Mouse (Mus musculus): ENCODE measurements around the gene BC048679. TPM values are rescaled to one million over a fixed set of nuclear protein-coding genes. Genes with fewer than 3 reads are reported as not detected.
"Not testable (repeated sequence)": the region's sequence is repeated elsewhere in the genome, so short reads cannot be mapped to it uniquely, and the experiment has no call there.

The BC048679 gene
- polyA plus RNA-seq, 1 experiment from 2014 or later = not detected

DNA sequence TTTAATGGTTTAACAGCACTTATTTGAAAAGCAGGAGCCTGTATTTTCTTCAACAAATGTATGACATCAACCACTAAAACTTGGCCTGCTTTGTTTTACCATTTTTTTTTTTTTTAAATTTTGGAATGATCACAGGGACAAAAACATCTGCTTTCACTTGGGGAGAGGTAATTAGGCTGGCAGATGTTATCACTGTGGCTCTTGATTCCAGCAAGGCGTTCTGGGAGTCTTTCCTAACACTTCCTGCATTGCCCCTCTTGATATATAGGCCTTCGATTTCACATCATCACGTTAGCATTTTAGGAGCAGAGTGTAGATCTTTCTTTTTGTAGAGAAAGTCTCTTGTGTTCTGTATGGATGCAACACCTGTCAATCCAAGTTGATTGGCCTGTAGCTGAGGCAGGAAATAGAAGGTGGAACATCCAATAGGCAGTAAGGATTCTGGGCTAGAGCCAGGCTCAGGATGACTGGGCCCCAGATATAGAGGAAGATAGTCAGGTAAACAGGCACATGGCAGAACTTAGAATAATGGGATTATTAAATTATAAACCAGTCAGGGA is 18.5 kb downstream of the BC048679 start:
- Histone ChIP-seq H3K4me2 (replicated peaks; ENCODE audit: low read depth, low read length) (no peak overlapping the region), H3K9ac (replicated peaks; ENCODE audit: low read length) (no peak overlapping the region), H3K9me3 (ENCODE audit: low read length) (no peaks in the 10 kb centered on the region), H3K4me1 (ENCODE audit: insufficient read depth, low read length) (no peaks in the 10 kb centered on the region), H3K27ac (ENCODE audit: low read length) (no peak overlapping the region), H3K27me3 (ENCODE audit: insufficient read depth, low read length) (peaks cover 21% of the 10 kb centered on the region), H3K36me3 (ENCODE audit: insufficient read depth, low read length) (no peaks in the 10 kb centered on the region), H3K4me3 (ENCODE audit: low read length) (no peak overlapping the region)
- whole genome bisulfite sequencing = 59% methylated on average over 3 of the region's 3 CpGs
- ATAC-seq (ENCODE audit: low FRiP score, low TSS enrichment) = no peak

DNA sequence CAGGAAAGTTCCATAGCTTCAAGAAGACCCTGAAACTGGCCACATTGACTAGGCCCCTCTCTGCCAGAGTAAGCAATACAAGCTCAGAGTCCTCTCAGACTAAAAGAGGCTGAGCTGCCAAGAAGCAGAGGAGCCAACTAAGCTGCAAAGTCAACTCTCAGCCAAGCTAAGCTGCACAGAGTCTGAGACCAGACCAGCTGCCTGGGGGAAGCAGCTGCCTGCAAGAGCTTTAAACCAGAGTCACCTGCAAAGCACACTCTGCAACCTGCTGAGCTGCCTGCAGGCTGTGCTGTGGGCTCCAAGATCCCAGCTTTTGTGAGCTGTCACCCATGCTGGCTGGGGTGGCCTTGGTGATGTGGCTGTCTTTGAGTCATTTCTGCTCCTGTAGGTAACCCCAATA is 19.8 kb downstream of the BC048679 start:
- not testable (repeated sequence) for H3K27ac ChIP-seq (ENCODE audit: low read length); ATAC-seq (ENCODE audit: low FRiP score, low TSS enrichment); H3K4me2 ChIP-seq (replicated peaks; ENCODE audit: low read depth, low read length); H3K36me3 ChIP-seq (ENCODE audit: insufficient read depth, low read length); H3K9ac ChIP-seq (replicated peaks; ENCODE audit: low read length); H3K4me1 ChIP-seq (ENCODE audit: insufficient read depth, low read length); H3K9me3 ChIP-seq (ENCODE audit: low read length); H3K4me3 ChIP-seq (ENCODE audit: low read length)
- peaks cover 23% of the 10 kb centered on the region for H3K27me3 ChIP-seq (ENCODE audit: insufficient read depth, low read length)

DNA sequence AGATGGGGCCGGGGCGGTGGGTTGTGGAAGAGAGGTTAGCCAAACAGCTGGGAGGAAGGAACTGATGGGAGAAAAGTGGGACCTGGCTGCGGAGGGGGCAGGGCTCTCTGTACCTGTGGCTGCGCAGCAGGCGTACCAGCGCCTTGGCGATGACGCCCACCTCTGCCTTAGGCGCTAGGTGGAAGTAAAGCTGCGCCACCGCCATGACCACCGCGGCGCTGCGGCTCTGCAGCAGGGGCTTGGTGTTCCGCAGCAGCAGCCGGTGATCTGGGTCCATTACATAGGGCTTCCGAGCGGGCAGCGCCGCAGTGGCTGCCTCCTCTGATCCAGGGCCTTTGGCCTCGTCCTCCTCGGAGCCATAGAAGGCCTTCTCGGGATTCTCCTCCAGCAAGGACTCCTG is 21.2 kb downstream of the BC048679 start:
- Histone ChIP-seq H3K4me2 (replicated peaks; ENCODE audit: low read depth, low read length) (peak overlapping the region; percentile 41), H3K4me3 (ENCODE audit: low read length) (no peak overlapping the region), H3K27ac (ENCODE audit: low read length) (no peak overlapping the region), H3K4me1 (ENCODE audit: insufficient read depth, low read length) (no peaks in the 10 kb centered on the region), H3K27me3 (ENCODE audit: insufficient read depth, low read length) (peaks cover 23% of the 10 kb centered on the region), H3K9me3 (ENCODE audit: low read length) (no peaks in the 10 kb centered on the region), H3K9ac (replicated peaks; ENCODE audit: low read length) (no peak overlapping the region), H3K36me3 (ENCODE audit: insufficient read depth, low read length) (no peaks in the 10 kb centered on the region)
- no peak for ATAC-seq (ENCODE audit: low FRiP score, low TSS enrichment)
- 2% methylated on average over 24 of the region's 24 CpGs for WGBS

DNA sequence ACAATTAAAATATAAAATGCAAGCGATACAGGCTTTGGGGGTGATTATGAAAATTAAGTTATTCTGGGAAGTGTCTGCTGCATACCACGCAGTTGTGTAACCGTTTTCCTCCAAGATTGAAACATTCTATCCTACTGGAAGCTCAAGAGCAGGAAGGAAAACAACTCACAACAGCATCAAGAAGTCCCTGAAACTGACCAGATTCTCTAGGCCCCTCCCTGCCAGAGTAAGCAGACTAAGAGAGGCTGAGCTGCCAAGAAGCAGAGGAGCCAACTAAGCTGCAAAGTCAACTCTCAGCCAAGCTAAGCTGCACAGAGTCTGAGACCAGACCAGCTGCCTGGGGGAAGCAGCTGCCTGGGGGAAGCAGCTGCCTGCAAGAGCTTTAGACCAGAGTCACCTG is 22.9 kb downstream of the BC048679 start:
- WGBS = 81% methylated on average over 3 of the region's 3 CpGs
- Histone ChIP-seq H3K27me3 (ENCODE audit: insufficient read depth, low read length) (peaks cover 23% of the 10 kb centered on the region), H3K9ac (replicated peaks; ENCODE audit: low read length) (no peak overlapping the region), H3K4me2 (replicated peaks; ENCODE audit: low read depth, low read length) (no peak overlapping the region), H3K9me3 (ENCODE audit: low read length) (no peaks in the 10 kb centered on the region), H3K4me3 (ENCODE audit: low read length) (no peak overlapping the region), H3K36me3 (ENCODE audit: insufficient read depth, low read length) (no peaks in the 10 kb centered on the region), H3K27ac (ENCODE audit: low read length) (no peak overlapping the region), H3K4me1 (ENCODE audit: insufficient read depth, low read length) (no peaks in the 10 kb centered on the region)
- ATAC-seq (ENCODE audit: low FRiP score, low TSS enrichment) = no peak

DNA sequence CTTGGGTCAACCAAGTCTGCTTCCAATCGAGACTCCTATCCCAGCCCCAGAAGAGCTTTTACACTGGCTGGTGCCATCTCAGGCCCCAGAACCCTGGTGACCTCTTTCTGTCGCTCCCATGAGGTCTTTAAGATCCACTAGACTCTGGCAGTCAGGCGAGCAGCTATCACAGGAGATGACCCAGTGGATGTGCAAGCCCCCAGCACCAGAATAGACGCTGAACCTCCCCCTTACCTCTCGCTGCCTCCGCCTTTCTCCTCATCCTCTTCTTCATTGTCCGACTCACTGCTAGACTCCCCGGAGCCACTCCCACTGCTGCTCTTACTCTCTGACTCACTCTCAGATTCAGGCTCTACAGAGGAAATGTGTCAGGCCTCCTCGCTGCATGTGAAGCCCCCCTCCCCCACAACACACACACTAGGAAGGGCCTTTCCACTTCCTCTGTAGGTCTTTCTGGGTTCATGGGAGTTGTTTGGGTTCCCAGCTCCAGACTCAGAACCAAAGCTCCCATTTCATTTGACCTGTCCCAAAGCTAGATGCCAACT is 33.1 kb downstream of the BC048679 start:
- no peaks in the 10 kb centered on the region for H3K36me3 ChIP-seq (ENCODE audit: insufficient read depth, low read length)
- 67% methylated on average over 9 of the region's 9 CpGs for WGBS

DNA sequence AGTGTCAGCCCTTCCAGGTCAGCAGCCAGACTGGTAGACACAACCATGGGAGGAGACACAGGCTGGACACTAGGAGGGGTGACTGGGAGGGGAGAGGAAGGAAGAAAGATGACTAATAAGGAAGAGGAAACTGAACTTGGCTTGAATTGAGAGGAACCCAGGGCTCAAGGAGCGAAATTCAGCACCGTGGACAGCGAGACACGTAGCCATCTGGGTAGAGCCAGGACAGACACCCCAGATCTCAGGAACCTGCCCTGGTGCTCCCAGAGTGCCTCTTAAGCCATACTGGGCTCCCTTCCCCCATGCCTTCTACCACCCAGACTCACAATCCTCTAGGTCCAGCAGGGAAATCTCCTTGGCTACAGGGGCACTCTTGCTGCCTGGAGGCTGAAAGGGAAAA is 34.0 kb downstream of the BC048679 start:
- Histone ChIP-seq H3K9me3 (ENCODE audit: low read length) (no peaks in the 10 kb centered on the region), H3K27ac (ENCODE audit: low read length) (no peak overlapping the region), H3K4me2 (replicated peaks; ENCODE audit: low read depth, low read length) (no peak overlapping the region), H3K36me3 (ENCODE audit: insufficient read depth, low read length) (no peaks in the 10 kb centered on the region), H3K4me3 (ENCODE audit: low read length) (no peak overlapping the region), H3K27me3 (ENCODE audit: insufficient read depth, low read length) (no peaks in the 10 kb centered on the region), H3K9ac (replicated peaks; ENCODE audit: low read length) (no peak overlapping the region), H3K4me1 (ENCODE audit: insufficient read depth, low read length) (no peaks in the 10 kb centered on the region)
- WGBS = 3% methylated on average over 4 of the region's 4 CpGs
- no peak for ATAC-seq (ENCODE audit: low FRiP score, low TSS enrichment)

More for the DNA sequence above, 33.1 kb downstream of the BC048679 start:
- H3K4me2 ChIP-seq (replicated peaks; ENCODE audit: low read depth, low read length) = no peak overlapping the region
- no peak overlapping the region for H3K27ac ChIP-seq (ENCODE audit: low read length)
- H3K27me3 ChIP-seq (ENCODE audit: insufficient read depth, low read length) = no peaks in the 10 kb centered on the region
- H3K9me3 ChIP-seq (ENCODE audit: low read length) = no peaks in the 10 kb centered on the region
- H3K4me1 ChIP-seq (ENCODE audit: insufficient read depth, low read length) = no peaks in the 10 kb centered on the region
- H3K4me3 ChIP-seq (ENCODE audit: low read length) = no peak overlapping the region
- no peak overlapping the region for H3K9ac ChIP-seq (replicated peaks; ENCODE audit: low read length)
- no peak for ATAC-seq (ENCODE audit: low FRiP score, low TSS enrichment)

DNA sequence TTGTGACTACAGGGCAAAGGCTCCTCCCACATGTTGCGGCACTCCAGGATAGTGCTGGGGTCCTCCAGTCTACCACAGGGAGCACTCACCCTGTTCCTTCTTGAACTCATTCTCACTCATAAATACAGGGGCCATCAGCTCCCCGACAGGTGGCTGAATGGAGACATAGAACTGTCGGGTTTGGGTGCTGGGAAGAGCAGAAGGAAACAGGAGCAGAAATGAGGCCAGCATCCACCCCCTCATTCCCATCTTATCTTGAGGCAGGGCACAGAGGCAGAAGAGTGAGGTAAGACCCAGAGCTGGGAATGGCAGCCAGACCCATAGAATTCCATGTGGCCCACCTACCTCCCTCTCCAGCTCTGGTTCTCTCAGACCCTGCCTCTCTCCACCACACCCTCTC is 35.3 kb downstream of the BC048679 start:
- no peaks in the 10 kb centered on the region for H3K4me1 ChIP-seq (ENCODE audit: insufficient read depth, low read length)
- ATAC-seq (ENCODE audit: low FRiP score, low TSS enrichment) = no peak
- H3K9ac ChIP-seq (replicated peaks; ENCODE audit: low read length) = no peak overlapping the region
- H3K4me2 ChIP-seq (replicated peaks; ENCODE audit: low read depth, low read length) = no peak overlapping the region
- no peaks in the 10 kb centered on the region for H3K27me3 ChIP-seq (ENCODE audit: insufficient read depth, low read length)
- WGBS = 69% methylated on average over 3 of the region's 3 CpGs
- no peak overlapping the region for H3K4me3 ChIP-seq (ENCODE audit: low read length)
- no peaks in the 10 kb centered on the region for H3K9me3 ChIP-seq (ENCODE audit: low read length)
- H3K27ac ChIP-seq (ENCODE audit: low read length) = no peak overlapping the region
- no peaks in the 10 kb centered on the region for H3K36me3 ChIP-seq (ENCODE audit: insufficient read depth, low read length)

DNA sequence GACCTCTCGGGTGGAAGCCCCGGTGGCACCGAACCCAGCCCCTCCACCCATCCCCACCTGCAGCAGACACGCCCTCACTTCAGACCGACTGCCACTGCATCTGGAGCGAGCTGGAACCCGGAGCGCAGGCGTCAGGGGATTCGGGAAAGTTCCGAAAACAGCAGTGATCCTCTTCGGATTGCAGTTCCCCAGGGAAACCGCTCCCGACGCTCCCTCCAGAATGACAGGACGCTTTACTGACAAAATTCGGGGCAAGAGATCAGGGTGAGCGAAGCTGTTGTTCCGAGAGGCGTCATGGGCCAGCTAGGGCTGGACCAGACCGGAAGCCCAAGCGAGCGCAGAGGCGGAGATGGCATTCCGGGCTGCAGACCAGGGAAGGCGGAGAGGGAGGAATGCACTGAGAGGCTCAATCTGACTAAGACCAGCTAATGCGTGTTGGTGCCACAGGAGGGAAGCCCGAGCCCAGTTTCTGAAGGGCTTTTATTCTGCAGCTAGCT is 42.9 kb downstream of the BC048679 start, which contains the start of gene Cpeb1:
Cpeb1 (minus strand) TSS at position 311 of the 497 bp plus-strand sequence.
- ATAC-seq (ENCODE audit: low FRiP score, low TSS enrichment) = peak; percentile 74; the same call in 1 of the 2 replicates

DNA sequence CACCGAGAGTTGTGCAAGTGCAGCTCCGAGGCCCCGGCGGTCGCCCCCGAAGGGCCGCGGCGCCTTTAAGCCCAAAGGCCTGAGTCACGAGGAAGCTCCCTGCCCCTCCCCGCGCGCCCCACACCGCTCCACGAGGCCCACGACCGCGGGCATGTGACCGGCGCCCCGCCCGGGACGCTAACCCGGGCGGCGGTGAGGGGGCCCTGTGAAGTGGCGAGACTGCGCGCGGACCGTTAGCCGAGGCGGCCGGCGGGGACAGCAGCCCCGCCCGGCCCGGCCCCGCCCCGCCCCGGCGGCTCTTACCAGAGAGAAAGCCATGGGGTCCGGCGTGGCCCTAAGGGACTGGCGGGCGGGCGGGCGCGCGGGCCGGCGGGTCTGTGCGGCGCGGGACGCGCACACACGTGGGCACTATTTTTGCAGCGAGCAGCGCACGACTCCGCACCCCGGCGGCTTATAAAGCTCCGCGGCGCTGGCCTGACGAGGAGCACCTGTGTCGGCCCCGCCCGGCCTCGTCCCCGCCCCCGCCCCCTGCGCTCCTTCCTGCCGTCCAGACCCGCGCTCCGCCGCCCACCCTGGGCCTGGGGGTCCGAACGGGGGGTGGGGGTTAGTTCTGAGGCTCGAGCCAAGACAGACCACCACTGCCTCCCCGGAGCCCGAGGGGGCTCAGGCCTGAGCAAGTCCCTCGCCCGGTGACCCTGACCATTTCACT is 43.6 kb downstream of the BC048679 start:
- Histone ChIP-seq H3K27ac (ENCODE audit: low read length) (no peak overlapping the region), H3K27me3 (ENCODE audit: insufficient read depth, low read length) (peaks cover 64% of the 10 kb centered on the region), H3K4me3 (ENCODE audit: low read length) (peak overlapping the region; percentile 57), H3K36me3 (ENCODE audit: insufficient read depth, low read length) (no peaks in the 10 kb centered on the region), H3K9ac (replicated peaks; ENCODE audit: low read length) (peak overlapping the region; percentile 3; the same call in 1 of the 2 replicates), H3K4me1 (ENCODE audit: insufficient read depth, low read length) (peaks cover 23% of the 10 kb centered on the region), H3K9me3 (ENCODE audit: low read length) (no peaks in the 10 kb centered on the region), H3K4me2 (replicated peaks; ENCODE audit: low read depth, low read length) (peak overlapping the region; percentile 89)
- 2% methylated on average over 75 of the region's 87 CpGs for WGBS
- ATAC-seq (ENCODE audit: low FRiP score, low TSS enrichment) = peak; percentile 62

More for the DNA sequence above, 42.9 kb downstream of the BC048679 start, which contains the start of gene Cpeb1:
- Histone ChIP-seq H3K4me1 (ENCODE audit: insufficient read depth, low read length) (peaks cover 23% of the 10 kb centered on the region), H3K27ac (ENCODE audit: low read length) (no peak within 1 kb of the TSS), H3K4me2 (replicated peaks; ENCODE audit: low read depth, low read length) (peak within 1 kb of the TSS; percentile 89), H3K9ac (replicated peaks; ENCODE audit: low read length) (peak within 1 kb of the TSS; percentile 38; the same call in 1 of the 2 replicates), H3K9me3 (ENCODE audit: low read length) (no peaks in the 10 kb centered on the region), H3K36me3 (ENCODE audit: insufficient read depth, low read length) (no peaks in the 10 kb centered on the region), H3K4me3 (ENCODE audit: low read length) (peak within 1 kb of the TSS; percentile 57), H3K27me3 (ENCODE audit: insufficient read depth, low read length) (peaks cover 62% of the 10 kb centered on the region)
- under 1% methylated on average over 28 of the region's 28 CpGs for WGBS

Measured in kidney, embryonic 16.5 days (tissue).